Mouse (Mus musculus) spleen, postnatal 10 days (tissue): ENCODE results near the gene Trappc6a.

Experiments
- DNase-seq, 2 experiments: peaks; one replicate each; pipeline ENCODE4 v3.0.0; 2021 to 2022; ENCODE audit warnings: low spot score in 2 of 2

Trappc6a gene

GRCm38 (mm10) chr7:19508150-19508923 lies at the start of gene Trappc6a, which contains the start of gene Bloc1s3:
Gene Trappc6a (plus strand): TSS chr7:19508395.
Gene Bloc1s3 (minus strand): TSS chr7:19508367.
- DNase-seq, result peak; percentile 92 to 93

- peak; percentile 55 to 74 for DNase-seq
Measured at GRCm38 (mm10) chr7:19458591-19459111, 49.5 kb upstream of the Trappc6a start, which contains the start of gene Mark4. Gene Mark4 (minus strand): TSS chr7:19458821.

- no peak for DNase-seq
Measured at GRCm38 (mm10) chr7:19459144-19459870, 48.9 kb upstream of the Trappc6a start.

GRCm38 (mm10) chr7:19460500-19460899 lies 47.7 kb upstream of the Trappc6a start:
- DNase-seq, result no peak

GRCm38 (mm10) chr7:19461488-19461887 lies 46.7 kb upstream of the Trappc6a start:
- DNase-seq, result peak; percentile 68 to 80

GRCm38 (mm10) chr7:19462443-19462842 lies 45.8 kb upstream of the Trappc6a start:
- no peak for DNase-seq

- no peak for DNase-seq
Measured at GRCm38 (mm10) chr7:19462884-19463381, 45.3 kb upstream of the Trappc6a start, which contains the start of gene Exoc3l2. Gene Exoc3l2 (plus strand): TSS chr7:19463331.

- DNase-seq, result no peak
Measured at GRCm38 (mm10) chr7:19464367-19465307, 43.6 kb upstream of the Trappc6a start.

- no peak for DNase-seq
Measured at GRCm38 (mm10) chr7:19466602-19467145, 41.5 kb upstream of the Trappc6a start.

GRCm38 (mm10) chr7:19467638-19468037 lies 40.6 kb upstream of the Trappc6a start:
- peak in 1 of 2 experiments; percentile 34 for DNase-seq

GRCm38 (mm10) chr7:19468279-19468678 lies 39.9 kb upstream of the Trappc6a start:
- no peak for DNase-seq

- no peak for DNase-seq
Measured at GRCm38 (mm10) chr7:19469404-19469803, 38.8 kb upstream of the Trappc6a start.

GRCm38 (mm10) chr7:19470308-19470707 lies 37.9 kb upstream of the Trappc6a start:
- DNase-seq, result no peak

GRCm38 (mm10) chr7:19472403-19472802 lies 35.8 kb upstream of the Trappc6a start:
- DNase-seq, result peak in 1 of 2 experiments; percentile 35

GRCm38 (mm10) chr7:19473875-19474443 lies 34.2 kb upstream of the Trappc6a start:
- peak; percentile 31 to 71 for DNase-seq

- no peak for DNase-seq
Measured at GRCm38 (mm10) chr7:19477084-19477483, 31.1 kb upstream of the Trappc6a start.

GRCm38 (mm10) chr7:19477624-19478384 lies 30.4 kb upstream of the Trappc6a start:
- DNase-seq, result no peak

GRCm38 (mm10) chr7:19483281-19483680 lies 24.9 kb upstream of the Trappc6a start:
- DNase-seq, result no peak

GRCm38 (mm10) chr7:19485488-19485887 lies 22.7 kb upstream of the Trappc6a start:
- no peak for DNase-seq

GRCm38 (mm10) chr7:19486549-19486948 lies 21.6 kb upstream of the Trappc6a start:
- DNase-seq, result no peak
